ENCODE assay signal across 28 mouse cellular contexts in genomic region chr6:113865699-113866098, GRCm38 (mm10).
A peak's percentile ranks its signal among the peaks of the same experiment; 100 is the strongest.
DNase-seq lines count a peak whose midpoint lies in the region; ATAC-seq and TF ChIP-seq lines count a peak whose summit lies in the region.
"Had no signal": no experiment of that assay in that cellular context is flagged by ENCODE, and none has a peak within 500 bp of the region (broad histone marks: within the 10 kb centered on the region; RNA-seq: fewer than 3 reads in every experiment).

No protein-coding gene starts in this region.

- 55% methylated on average over 7 of the region's 7 CpGs for WGBS in forebrain, postnatal 0 days
- 57% methylated on average over 7 of the region's 7 CpGs for WGBS in forebrain, embryonic 14.5 days
- WGBS in liver, embryonic 13.5 days (ENCODE audit: insufficient replicate concordance) = 61% methylated on average over 7 of the region's 7 CpGs
- 52% methylated on average over 7 of the region's 7 CpGs for WGBS in liver, postnatal 0 days (ENCODE audit: insufficient replicate concordance)
- 68% methylated on average over 7 of the region's 7 CpGs for WGBS in midbrain, embryonic 16.5 days

- peak; percentile 20; the same call in 1 of the 2 replicates for TF ChIP-seq CTCF in forebrain, postnatal 0 days (IDR thresholded peaks at IDR 0.05; ENCODE audit: low read depth)
- TF ChIP-seq CTCF in liver, postnatal 0 days (IDR thresholded peaks at IDR 0.05; ENCODE audit: low read depth) = peak; percentile 58

- H3K4me2 ChIP-seq in forebrain, postnatal 0 days (ENCODE audit: low read depth) = no peak overlapping the region
- no peak overlapping the region for H3K4me2 ChIP-seq in forebrain, embryonic 14.5 days (ENCODE audit: low read length)
- 0 out of 2 replicates have a peak overlapping the region, but pooled peaks have one; percentile 10 for H3K4me2 ChIP-seq in liver, embryonic 13.5 days
- peak overlapping the region; percentile 29; the same call in 1 of the 2 replicates for H3K4me2 ChIP-seq in liver, postnatal 0 days (ENCODE audit: low read depth, low read length)
- H3K4me2 ChIP-seq in midbrain, embryonic 16.5 days (ENCODE audit: low read length) = no peak overlapping the region
- H3K4me2 ChIP-seq: heart, embryonic 15.5 days; limb, embryonic 12.5 days; midbrain, embryonic 11.5 days had no signal

- H3K36me3 ChIP-seq in forebrain, postnatal 0 days (ENCODE audit: insufficient read depth) = 0 out of 2 replicates have a peak, but pooled peaks cover 4% of the 10 kb centered on the region
- no peaks in the 10 kb centered on the region for H3K36me3 ChIP-seq in forebrain, embryonic 14.5 days (ENCODE audit: control insufficient read depth, insufficient read depth, low read length)
- no peaks in the 10 kb centered on the region for H3K36me3 ChIP-seq in liver, embryonic 13.5 days
- no peaks in the 10 kb centered on the region for H3K36me3 ChIP-seq in liver, postnatal 0 days (replicated peaks; ENCODE audit: insufficient read depth, low read length)
- no peaks in the 10 kb centered on the region for H3K36me3 ChIP-seq in midbrain, embryonic 16.5 days (ENCODE audit: control insufficient read depth, insufficient read depth, low read length)
- H3K36me3 ChIP-seq: heart, embryonic 10.5 days; heart, embryonic 15.5 days; limb, embryonic 12.5 days had no signal

- peaks cover 8% of the 10 kb centered on the region; the same call in 1 of the 2 replicates for H3K4me1 ChIP-seq in forebrain, postnatal 0 days (ENCODE audit: insufficient read depth)
- peaks cover 14% of the 10 kb centered on the region for H3K4me1 ChIP-seq in forebrain, embryonic 14.5 days (ENCODE audit: control insufficient read depth, insufficient read depth, low read length)
- H3K4me1 ChIP-seq in liver, embryonic 13.5 days (replicated peaks) = no peaks in the 10 kb centered on the region
- peaks cover 3% of the 10 kb centered on the region; the same call in 1 of the 2 replicates for H3K4me1 ChIP-seq in liver, postnatal 0 days (ENCODE audit: insufficient read depth)
- H3K4me1 ChIP-seq in midbrain, embryonic 16.5 days (ENCODE audit: control insufficient read depth, insufficient read depth, low read length) = 0 out of 2 replicates have a peak, but pooled peaks cover 5% of the 10 kb centered on the region
- H3K4me1 ChIP-seq: heart, embryonic 15.5 days; limb, embryonic 12.5 days had no signal

- no peak overlapping the region for H3K4me3 ChIP-seq in forebrain, postnatal 0 days (ENCODE audit: low read depth, low read length)
- no peak overlapping the region for H3K4me3 ChIP-seq in forebrain, embryonic 14.5 days (ENCODE audit: low read depth, low read length)
- H3K4me3 ChIP-seq in liver, embryonic 13.5 days (replicated peaks) = no peak overlapping the region
- no peak overlapping the region for H3K4me3 ChIP-seq in liver, postnatal 0 days (ENCODE audit: low read depth, low read length)
- H3K4me3 ChIP-seq in midbrain, embryonic 16.5 days (ENCODE audit: low read depth, low read length) = no peak overlapping the region
- H3K4me3 ChIP-seq: erythroblast, embryonic 14.5 days; heart, embryonic 10.5 days; heart, embryonic 15.5 days; limb, embryonic 12.5 days; myocyte had no signal

- no peak for TF ChIP-seq EP300 in liver, postnatal 0 days (IDR thresholded peaks at IDR 0.05; ENCODE audit: low read depth)

- H3K27me3 ChIP-seq in forebrain, postnatal 0 days (ENCODE audit: insufficient read depth, low read length) = no peaks in the 10 kb centered on the region
- no peaks in the 10 kb centered on the region for H3K27me3 ChIP-seq in forebrain, embryonic 14.5 days (replicated peaks; ENCODE audit: control insufficient read depth, insufficient read depth, low read length)
- H3K27me3 ChIP-seq in liver, embryonic 13.5 days = no peaks in the 10 kb centered on the region
- no peaks in the 10 kb centered on the region for H3K27me3 ChIP-seq in liver, postnatal 0 days (ENCODE audit: insufficient read depth, low read length)
- H3K27me3 ChIP-seq in midbrain, embryonic 16.5 days (ENCODE audit: control insufficient read depth, insufficient read depth, low read depth, low read length) = no peaks in the 10 kb centered on the region
- H3K27me3 ChIP-seq: limb, embryonic 12.5 days had no signal

- no peak overlapping the region for H3K27ac ChIP-seq in forebrain, postnatal 0 days (ENCODE audit: low read depth, low read length)
- H3K27ac ChIP-seq in forebrain, embryonic 14.5 days (ENCODE audit: low read depth, low read length) = no peak overlapping the region
- H3K27ac ChIP-seq in liver, embryonic 13.5 days = no peak overlapping the region
- H3K27ac ChIP-seq in liver, postnatal 0 days (ENCODE audit: low read depth) = no peak overlapping the region
- no peak overlapping the region for H3K27ac ChIP-seq in midbrain, embryonic 16.5 days (ENCODE audit: low read length)
- H3K27ac ChIP-seq: heart, embryonic 10.5 days; heart, embryonic 15.5 days; kidney, postnatal 0 days; limb, embryonic 12.5 days had no signal

- H3K9ac ChIP-seq in forebrain, postnatal 0 days = no peak overlapping the region
- no peak overlapping the region for H3K9ac ChIP-seq in forebrain, embryonic 14.5 days (ENCODE audit: low read length)
- H3K9ac ChIP-seq in liver, embryonic 13.5 days = no peak overlapping the region
- H3K9ac ChIP-seq in liver, postnatal 0 days (replicated peaks) = no peak overlapping the region
- H3K9ac ChIP-seq in midbrain, embryonic 16.5 days (ENCODE audit: low read depth, low read length) = no peak overlapping the region
- H3K9ac ChIP-seq: heart, embryonic 15.5 days; limb, embryonic 12.5 days had no signal

- no peak for DNase-seq in forebrain, postnatal 0 days
- no peak for DNase-seq in forebrain, embryonic 14.5 days (ENCODE audit: low spot score)
- DNase-seq in liver, embryonic 13.5 days = no peak
- DNase-seq in liver = no peak
- peak; percentile 53 for DNase-seq in brain, adult 2 months (ENCODE audit: low read depth, low spot score)
- DNase-seq in liver, postnatal 0 days = peak; percentile 44
- DNase-seq: adrenal gland, adult 2 months; adrenal gland, postnatal 36 days; cerebellum, adult 9-10 months; gastrocnemius, postnatal 25 days; heart, adult 11 months; kidney, adult 8-10 months; kidney, postnatal 4 days; lung, adult 2 months; lung, postnatal 14 days; retina, postnatal 1 day; right cerebral cortex, postnatal 14 days; thymus, postnatal 4 days had no signal

- no peak for ATAC-seq in forebrain, postnatal 0 days
- ATAC-seq in forebrain, embryonic 14.5 days = no peak
- ATAC-seq in liver, embryonic 13.5 days (ENCODE audit: low read depth) = 0 out of 2 replicates have a peak, but pooled peaks have one; percentile 47
- peak; percentile 89 for ATAC-seq in liver, postnatal 0 days
- ATAC-seq in midbrain, embryonic 16.5 days = no peak
- ATAC-seq: activated CD4-positive, CD25-positive, alpha-beta regulatory T cell, adult 4 months; intestine, embryonic 16.5 days had no signal

- no peaks in the 10 kb centered on the region for H3K9me3 ChIP-seq in forebrain, postnatal 0 days (ENCODE audit: low read length)
- no peaks in the 10 kb centered on the region for H3K9me3 ChIP-seq in forebrain, embryonic 14.5 days (replicated peaks; ENCODE audit: control insufficient read depth, low read length)
- H3K9me3 ChIP-seq in liver, embryonic 13.5 days (replicated peaks) = no peaks in the 10 kb centered on the region
- no peaks in the 10 kb centered on the region for H3K9me3 ChIP-seq in liver, postnatal 0 days (ENCODE audit: low read length)
- no peaks in the 10 kb centered on the region for H3K9me3 ChIP-seq in midbrain, embryonic 16.5 days (replicated peaks; ENCODE audit: control insufficient read depth, low read length, poor library complexity, severe bottlenecking)
- H3K9me3 ChIP-seq: heart, embryonic 10.5 days; heart, embryonic 15.5 days; limb, embryonic 12.5 days had no signal

Comparison
In these comparisons a context has a peak if more than half of its experiments do, and no peak if none do; other contexts are left out.
1. DNase-seq: peak in brain, adult 2 months (single experiment) and liver, postnatal 0 days (single experiment); none in forebrain, postnatal 0 days (single experiment), forebrain, embryonic 14.5 days (single experiment), liver, embryonic 13.5 days (single experiment) and liver (single experiment).
2. ATAC-seq: peak in liver, embryonic 13.5 days (single experiment) and liver, postnatal 0 days (single experiment); none in forebrain, postnatal 0 days (single experiment), forebrain, embryonic 14.5 days (single experiment) and midbrain, embryonic 16.5 days (single experiment).
3. H3K4me2 ChIP-seq: peak in liver, embryonic 13.5 days (single experiment) and liver, postnatal 0 days (single experiment); none in forebrain, postnatal 0 days (single experiment), forebrain, embryonic 14.5 days (single experiment) and midbrain, embryonic 16.5 days (single experiment).